Mouse (Mus musculus): ENCODE measurements around the gene Rps27rt. TPM values are rescaled to one million over a fixed set of nuclear protein-coding genes. Genes with fewer than 3 reads are reported as not detected.

Rps27rt gene
- total RNA-seq, 2 experiments from 2014 or later = 3.9 to 27.5 TPM

Other genes with a start within 250 kb of the Rps27rt start
- 1 to 10 TPM; 3.5 to 4.5 TPM for gene Cmtm7, start 200.9 kb downstream of the Rps27rt start, total RNA-seq (2021)
- gene Cmtm8, start 138.6 kb downstream of the Rps27rt start, total RNA-seq (2021) = 1 to 10 TPM; 2.4 to 2.7 TPM
- 10 to 100 TPM; 76.8 to 81.3 TPM for gene Gpd1l, start 48.8 kb downstream of the Rps27rt start, total RNA-seq (2021)
- 10 to 100 TPM; 17.2 to 17.9 TPM for gene Osbpl10, start 4.2 kb downstream of the Rps27rt start, total RNA-seq (2021)

All from layer of hippocampus, postnatal 36 days (tissue).